Mouse (Mus musculus) stomach, postnatal 0 days (tissue): ENCODE data around the gene Wdr82.

Experiments
- CTCF ChIP-seq: IDR thresholded peaks from 2 replicates; pipeline ENCODE4 v1.5.1; 2016; ENCODE audit warnings: antibody characterized with exemption, low read depth, mild to moderate bottlenecking, moderate library complexity
- EP300 ChIP-seq: optimal IDR thresholded peaks from 2 replicates; pipeline ENCODE3; 2016; ENCODE audit warnings: antibody characterized with exemption

GRCm38 (mm10) chr9:106199535-106200272, 29.0 kb downstream of the Wdr82 start, which contains the start of gene Ppm1m:
- TF ChIP-seq CTCF: no peak
- no peak for TF ChIP-seq EP300
